Mouse (Mus musculus) intestine, embryonic 16.5 days (tissue): ENCODE results near the gene Cct3. TPM values are rescaled to one million over a fixed set of nuclear protein-coding genes. Genes with fewer than 3 reads are reported as not detected.
"Not testable (repeated sequence)": the region's sequence is repeated elsewhere in the genome, so short reads cannot be mapped to it uniquely, and the experiment has no call there.

Experiments used
- ATAC-seq: fragments of 200-750 bp; cut with Nextera tagmentation; 2 replicates; pipeline ENCODE4 v1.8.0; 2017; ENCODE audit warnings: moderate TSS enrichment, moderate library complexity
- H3K27ac ChIP-seq: fragments of 300-500 bp; sonication (generic); 2 replicates; pipeline ENCODE4 v1.5.1; 2014; ENCODE audit warnings: mild to moderate bottlenecking, low read length
- H3K27me3 ChIP-seq: fragments of 300-500 bp; sonication (generic); replicated peaks from 2 replicates; pipeline ENCODE4 v1.6.1; 2014; ENCODE audit warnings: low read length, control low read depth, mixed read lengths; ENCODE audit not compliant: control insufficient read depth, insufficient read depth
- H3K36me3 ChIP-seq: fragments of 300-500 bp; sonication (generic); 2 replicates; pipeline ENCODE4 v1.6.1; 2014; ENCODE audit warnings: low read length, control low read depth; ENCODE audit not compliant: control insufficient read depth, insufficient read depth
- H3K4me1 ChIP-seq: fragments of 300-500 bp; sonication (generic); 2 replicates; pipeline ENCODE4 v1.6.1; 2014; ENCODE audit warnings: low read length, control low read depth, mixed read lengths; ENCODE audit not compliant: control insufficient read depth, insufficient read depth
- H3K4me2 ChIP-seq: fragments of 300-500 bp; sonication (generic); 2 replicates; pipeline ENCODE4 v1.6.1; 2014; ENCODE audit warnings: low read depth, low read length, control low read depth
- H3K4me3 ChIP-seq: fragments of 300-500 bp; sonication (generic); 2 replicates; pipeline ENCODE4 v1.5.1; 2014; ENCODE audit warnings: mild to moderate bottlenecking, low read length
- H3K9ac ChIP-seq: fragments of 300-500 bp; sonication (generic); 2 replicates; pipeline ENCODE4 v1.6.1; 2014; ENCODE audit warnings: low read depth, low read length
- H3K9me3 ChIP-seq: fragments of 300-500 bp; sonication (generic); 2 replicates; pipeline ENCODE4 v1.6.1; 2016; ENCODE audit warnings: low read length, control low read depth; ENCODE audit not compliant: control insufficient read depth
- WGBS: fragments of 180-500 bp; shearing (Covaris S2); extraction: QIAGEN DNeasy Blood & Tissue Kit; methylation state at CpG from one replicate; pipeline ENCODE4 v1.1.7; 2014; 5-methylcytosine and 5-hydroxymethylcytosine counted together
- polyA plus RNA-seq: library from polyadenylated mRNA; unstranded; fragments of >200 nt; fragmentation: Nextera tagmentation; extraction: Ambion mirVana; gene quantifications from 2 replicates; pipeline ENCODE4 v1.2.1, GENCODE M21; 2015

Gene Cct3
- polyA plus RNA-seq, 1 experiment from 2014 or later: 510 TPM

DNA sequence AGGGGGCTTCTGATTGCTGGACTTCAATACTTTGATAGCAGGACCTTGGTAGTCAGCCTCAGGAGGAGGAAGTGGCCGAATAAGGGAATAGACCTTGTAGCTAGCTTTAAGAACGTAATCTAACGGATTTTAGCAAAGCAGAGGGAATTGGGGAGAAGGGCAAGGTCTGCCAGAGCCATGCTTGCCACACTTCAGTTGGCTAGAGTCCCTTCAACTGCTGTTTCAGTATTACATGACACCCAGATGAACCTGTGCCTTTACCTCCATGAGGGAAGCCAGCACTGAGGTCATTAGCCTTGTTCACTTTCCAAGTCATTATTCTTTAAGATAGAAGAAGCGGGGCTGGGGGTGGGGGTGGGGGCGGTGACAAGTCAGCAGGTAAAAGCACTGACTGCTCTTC is 27.9 kb upstream of the Cct3 start:
- no peaks in the 10 kb centered on the region for H3K27me3 ChIP-seq
- ATAC-seq: no peak
- no peaks in the 10 kb centered on the region for H3K36me3 ChIP-seq
- H3K9me3 ChIP-seq: no peaks in the 10 kb centered on the region
- no peak overlapping the region for H3K27ac ChIP-seq
- no peak overlapping the region for H3K4me3 ChIP-seq
- WGBS: 83% methylated on average over 5 of the region's 5 CpGs
- H3K9ac ChIP-seq: no peak overlapping the region
- no peak overlapping the region for H3K4me2 ChIP-seq
- H3K4me1 ChIP-seq: no peaks in the 10 kb centered on the region

DNA sequence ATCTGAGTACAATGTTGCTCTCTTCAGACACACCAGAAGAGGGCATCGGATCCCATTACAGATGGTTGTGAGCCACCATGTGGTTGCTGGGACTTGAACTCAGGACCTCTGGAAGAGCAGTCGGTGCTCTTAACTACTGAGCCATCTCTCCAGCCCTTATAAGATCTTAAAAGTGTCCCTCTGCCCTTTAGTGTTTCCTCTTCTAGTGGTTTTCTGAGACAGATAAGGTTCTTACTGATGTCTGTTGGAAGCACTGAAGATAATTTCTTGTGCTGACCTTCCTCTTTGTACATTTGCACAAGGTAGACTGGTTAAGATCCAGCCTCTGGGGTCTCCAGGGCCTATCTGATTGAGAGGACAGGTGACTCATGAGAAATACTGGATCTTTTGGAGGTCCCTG is 25.6 kb upstream of the Cct3 start:
- H3K36me3 ChIP-seq, ATAC-seq, H3K9me3 ChIP-seq, H3K4me1 ChIP-seq, H3K4me3 ChIP-seq, H3K27ac ChIP-seq, H3K4me2 ChIP-seq, H3K27me3 ChIP-seq, H3K9ac ChIP-seq: not testable (repeated sequence)
- WGBS: 85% methylated on average over 2 of the region's 2 CpGs

DNA sequence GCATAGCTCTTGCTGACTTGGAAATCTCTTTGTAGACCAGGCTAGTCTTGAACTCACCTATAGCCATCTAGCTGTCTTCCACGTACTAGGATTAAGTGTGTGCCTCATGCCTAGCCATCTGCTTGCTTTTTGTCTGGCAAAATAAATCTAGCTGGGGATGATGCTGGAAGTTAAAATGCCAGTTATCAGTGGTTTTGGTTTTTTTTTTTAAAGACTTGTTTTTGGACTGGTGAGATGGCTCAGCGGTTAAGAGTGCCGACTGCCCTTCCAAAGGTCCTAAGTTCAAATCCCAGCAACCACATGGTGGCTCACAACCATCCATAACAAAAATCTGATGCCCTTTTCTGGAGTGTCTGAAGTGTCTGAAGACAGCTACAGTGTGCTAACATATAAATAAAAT is 25.1 kb upstream of the Cct3 start:
- H3K27me3 ChIP-seq: no peaks in the 10 kb centered on the region
- H3K27ac ChIP-seq: no peak overlapping the region
- WGBS: 89% methylated on average over 3 of the region's 3 CpGs
- H3K9ac ChIP-seq: no peak overlapping the region
- H3K4me2 ChIP-seq: no peak overlapping the region
- H3K9me3 ChIP-seq: no peaks in the 10 kb centered on the region
- no peaks in the 10 kb centered on the region for H3K36me3 ChIP-seq
- no peak overlapping the region for H3K4me3 ChIP-seq
- ATAC-seq: no peak
- no peaks in the 10 kb centered on the region for H3K4me1 ChIP-seq

DNA sequence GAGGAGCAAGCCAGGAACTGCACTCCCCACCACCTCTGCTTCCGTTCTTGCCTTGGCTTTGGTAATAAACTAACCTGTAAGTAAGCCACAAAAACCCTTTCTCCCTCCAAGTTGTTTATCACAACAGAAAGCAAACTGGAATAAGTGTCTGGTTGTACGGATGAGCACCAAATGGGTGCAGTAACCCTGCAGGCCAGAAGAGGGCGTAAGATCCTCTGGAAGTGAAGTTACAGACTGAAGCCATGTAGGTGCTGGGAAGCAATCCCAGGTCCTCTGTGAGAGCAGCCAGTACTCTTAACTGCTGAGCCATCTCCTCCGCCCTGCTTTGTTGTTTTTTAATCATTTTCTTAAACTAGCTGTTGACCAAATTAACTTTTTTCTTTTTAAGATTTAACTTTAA is 22.9 kb upstream of the Cct3 start:
- H3K4me3 ChIP-seq: no peak overlapping the region
- no peaks in the 10 kb centered on the region for H3K36me3 ChIP-seq
- no peak overlapping the region for H3K4me2 ChIP-seq
- WGBS: 92% methylated on average over 4 of the region's 4 CpGs
- no peaks in the 10 kb centered on the region for H3K4me1 ChIP-seq
- no peak overlapping the region for H3K9ac ChIP-seq
- H3K27me3 ChIP-seq: no peaks in the 10 kb centered on the region
- no peak for ATAC-seq
- H3K27ac ChIP-seq: no peak overlapping the region
- H3K9me3 ChIP-seq: no peaks in the 10 kb centered on the region

DNA sequence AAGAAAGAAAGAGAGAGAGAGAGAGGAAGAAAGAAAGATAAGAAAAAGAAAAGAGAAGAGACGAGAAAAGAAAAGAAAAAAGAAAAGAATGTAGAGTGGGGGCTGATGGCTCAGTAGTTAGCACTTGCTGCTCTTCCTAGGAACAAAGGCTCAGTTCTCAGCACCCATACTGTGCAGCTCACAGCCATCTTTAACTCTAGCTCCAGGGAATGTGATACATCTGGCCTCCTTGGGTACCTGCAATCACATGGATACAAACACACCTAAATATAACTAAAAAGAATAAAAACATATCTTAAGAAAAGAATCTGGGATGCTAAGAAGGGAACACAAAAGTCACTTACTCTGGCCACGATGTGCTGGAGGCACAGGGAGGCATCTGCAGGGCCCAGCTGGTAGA is 20.8 kb upstream of the Cct3 start:
- ATAC-seq: no peak
- Histone ChIP-seq H3K9ac (no peak overlapping the region), H3K9me3 (no peaks in the 10 kb centered on the region), H3K27ac (no peak overlapping the region), H3K27me3 (no peaks in the 10 kb centered on the region), H3K4me1 (no peaks in the 10 kb centered on the region), H3K4me3 (no peak overlapping the region), H3K4me2 (no peak overlapping the region), H3K36me3 (no peaks in the 10 kb centered on the region)
- WGBS: 89% methylated on average over 2 of the region's 2 CpGs

DNA sequence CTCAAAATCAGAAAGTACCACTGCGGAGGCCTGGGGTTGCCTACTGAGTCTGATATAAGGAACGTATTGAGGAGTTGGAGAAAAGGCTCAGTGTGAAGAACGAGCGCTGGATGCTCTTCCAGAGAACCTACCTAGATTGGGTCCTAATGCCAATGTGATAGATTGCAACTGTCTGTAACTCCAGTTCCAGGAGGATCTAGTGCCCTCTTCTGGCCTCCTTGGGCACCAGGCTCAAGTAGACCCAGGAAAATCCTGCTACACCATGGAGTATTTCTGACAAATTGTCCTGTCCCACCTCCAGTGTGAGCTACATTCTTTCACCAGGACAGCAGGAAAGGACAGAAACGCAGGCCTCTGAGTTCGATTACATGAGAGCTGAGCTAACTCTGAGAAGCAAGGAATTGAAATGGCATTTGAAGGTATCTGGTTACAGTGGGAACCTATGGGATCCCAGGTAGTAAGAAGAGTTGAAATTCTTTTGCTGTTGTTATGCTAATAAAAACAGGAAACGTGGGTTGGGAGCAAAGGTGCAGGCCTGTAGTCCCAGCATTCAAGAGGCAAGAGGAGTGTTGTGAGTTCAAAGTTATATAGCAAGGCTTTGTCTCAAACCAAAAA is 20.3 kb upstream of the Cct3 start:
- no peaks in the 10 kb centered on the region for H3K27me3 ChIP-seq
- H3K27ac ChIP-seq: no peak overlapping the region
- no peak overlapping the region for H3K9ac ChIP-seq
- no peaks in the 10 kb centered on the region for H3K9me3 ChIP-seq
- no peak for ATAC-seq
- H3K4me2 ChIP-seq: no peak overlapping the region
- 41% methylated on average over 7 of the region's 7 CpGs for WGBS
- H3K4me1 ChIP-seq: no peaks in the 10 kb centered on the region
- no peaks in the 10 kb centered on the region for H3K36me3 ChIP-seq
- H3K4me3 ChIP-seq: no peak overlapping the region

DNA sequence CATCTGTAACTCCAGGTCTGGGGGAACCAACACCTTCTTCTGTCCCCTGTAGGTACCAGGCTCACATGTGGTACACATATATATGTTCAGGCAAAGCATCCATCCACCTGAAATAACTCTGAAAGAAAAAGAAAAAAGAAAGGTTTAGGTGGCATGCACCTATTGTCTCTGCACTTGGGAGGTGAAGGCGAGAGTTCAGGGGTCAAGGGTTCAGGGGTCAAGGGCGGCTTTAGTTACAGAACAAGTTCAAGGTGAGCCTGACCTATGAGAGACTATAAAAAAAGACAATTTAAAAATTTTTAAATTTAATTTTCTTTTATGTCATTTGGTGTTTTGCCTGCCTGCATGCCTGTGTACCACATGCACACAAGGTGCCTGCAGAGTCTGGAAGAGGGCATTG is 16.9 kb upstream of the Cct3 start:
- ATAC-seq: no peak
- WGBS: 90% methylated on average over 2 of the region's 2 CpGs

DNA sequence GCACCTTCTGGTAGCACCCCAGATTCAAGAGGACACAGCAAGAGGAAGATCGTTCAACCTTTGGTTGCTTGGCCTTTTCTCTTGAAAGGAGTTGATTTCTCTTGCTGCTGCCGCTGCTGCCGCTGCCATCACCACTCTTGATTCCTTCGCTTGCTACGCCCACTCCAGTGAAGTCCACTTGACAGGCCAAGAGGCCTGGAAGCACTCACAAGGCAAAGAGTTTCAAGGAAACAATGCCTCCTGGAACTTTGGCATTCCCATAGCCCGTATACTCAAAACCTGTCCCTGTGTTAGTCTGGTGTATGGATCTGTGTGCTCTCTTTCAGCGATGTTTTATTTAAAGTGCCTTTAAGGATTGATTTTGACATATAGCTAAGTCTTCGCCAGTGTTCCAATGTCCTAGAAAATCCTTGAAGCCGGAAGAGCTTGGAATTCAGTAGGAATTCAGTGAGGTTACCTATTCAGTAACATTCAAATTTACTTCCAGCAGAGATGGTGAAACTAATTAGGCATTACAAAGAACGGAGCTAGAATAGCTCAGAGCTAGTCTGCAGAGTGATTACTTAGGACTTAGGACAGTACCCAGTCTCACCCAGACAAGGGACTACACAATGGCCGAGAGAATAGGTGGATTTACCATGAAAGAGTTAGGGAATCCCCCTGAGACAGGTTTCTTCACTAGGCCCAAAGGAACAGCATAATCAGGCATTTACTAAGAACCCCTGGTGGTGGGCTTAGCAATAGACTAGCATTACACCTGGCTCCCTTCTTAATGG is 15.6 kb upstream of the Cct3 start:
- H3K27me3 ChIP-seq, H3K4me3 ChIP-seq, H3K27ac ChIP-seq, H3K4me1 ChIP-seq, ATAC-seq, H3K9ac ChIP-seq, H3K9me3 ChIP-seq, H3K36me3 ChIP-seq, H3K4me2 ChIP-seq: not testable (repeated sequence)
- 75% methylated on average over 11 of the region's 11 CpGs for whole genome bisulfite sequencing

More for the DNA sequence above, 16.9 kb upstream of the Cct3 start:
- no peaks in the 10 kb centered on the region for H3K27me3 ChIP-seq
- no peak overlapping the region for H3K4me3 ChIP-seq
- H3K4me1 ChIP-seq: no peaks in the 10 kb centered on the region
- H3K27ac ChIP-seq: no peak overlapping the region
- no peak overlapping the region for H3K4me2 ChIP-seq
- H3K9me3 ChIP-seq: no peaks in the 10 kb centered on the region
- no peaks in the 10 kb centered on the region for H3K36me3 ChIP-seq
- no peak overlapping the region for H3K9ac ChIP-seq

DNA sequence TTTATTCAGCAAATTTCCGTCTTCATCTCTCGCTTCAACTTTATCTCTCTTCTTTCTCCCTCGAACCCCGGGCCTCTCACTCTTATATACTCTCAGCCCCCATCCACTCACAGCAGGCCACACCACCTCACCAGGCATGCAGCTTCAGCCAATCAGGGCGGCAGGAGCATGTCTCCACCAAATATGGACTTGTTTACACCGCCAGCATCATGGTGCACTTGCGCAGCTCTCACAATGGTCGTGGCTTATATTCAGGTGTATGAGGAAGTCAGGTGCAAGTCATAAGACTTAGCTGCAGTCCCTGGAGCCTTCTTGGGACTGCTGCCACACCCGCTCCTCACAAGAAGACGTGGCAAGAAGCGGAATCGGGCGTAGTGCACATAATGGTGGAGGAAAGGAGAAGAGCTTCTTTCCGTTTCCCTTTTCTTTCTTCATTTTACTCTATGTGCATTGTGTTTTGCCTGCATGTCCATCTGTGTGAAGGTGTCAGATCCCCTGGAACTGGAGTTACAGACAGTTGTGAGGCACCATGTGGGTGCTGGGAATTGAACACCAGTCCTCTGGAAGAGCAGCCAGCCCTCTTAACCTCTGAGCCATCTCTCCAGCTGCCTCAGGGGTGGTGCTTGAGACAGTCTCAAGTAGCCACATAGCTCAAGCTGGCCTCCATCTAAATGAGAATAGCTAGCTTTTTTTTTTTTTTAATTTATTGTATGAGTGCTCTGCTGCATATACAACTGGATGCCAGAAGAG is 11.9 kb upstream of the Cct3 start:
- WGBS: 93% methylated on average over 14 of the region's 14 CpGs
- H3K27ac ChIP-seq: not testable (repeated sequence)

More for the DNA sequence above, 11.9 kb upstream of the Cct3 start:
- H3K4me2 ChIP-seq, H3K4me1 ChIP-seq, H3K27me3 ChIP-seq, H3K36me3 ChIP-seq, H3K4me3 ChIP-seq, H3K9me3 ChIP-seq, H3K9ac ChIP-seq, ATAC-seq: not testable (repeated sequence)
